Mouse (Mus musculus) kidney, adult 10 weeks (tissue): Measurements from ENCODE around the gene Cldn14. TPM values are rescaled to one million over a fixed set of nuclear protein-coding genes. Genes with fewer than 3 reads are reported as not detected.

Experiments used
- polyA plus RNA-seq: library from polyadenylated mRNA; stranded (reverse); fragments of 350-450 nt; fragmentation: Illumina TruSeq; extraction: RNeasy Lipid Tissue Mini Kit (QIAGEN cat#74804); gene quantifications from one replicate; pipeline ENCODE4 v1.2.3, GENCODE M21; 2014; ENCODE audit warnings: low read depth, low replicate concordance

The Cldn14 gene
- not detected for polyA plus RNA-seq

GRCm38 (mm10) chr16:94008737-94009136, at the start of gene Cldn14:
Gene Cldn14, minus strand, starts transcription at chr16:94008837.

GRCm38 (mm10) chr16:93883423-93884085, 125.1 kb downstream of the Cldn14 start, which contains the start of gene Chaf1b:
Gene Chaf1b, plus strand, starts transcription at chr16:93883901.

Other genes with a start within 250 kb of the Cldn14 start
- 46.5 TPM for gene Morc3, start 176.7 kb downstream of the Cldn14 start, polyA plus RNA-seq
- 0.32 TPM for gene Chaf1b, start 124.9 kb downstream of the Cldn14 start, polyA plus RNA-seq
- gene Sim2, start 76.1 kb upstream of the Cldn14 start, polyA plus RNA-seq = 5.0 TPM